Mouse (Mus musculus): Measurements from ENCODE around the gene Olfr286.

Olfr286 gene

DNA sequence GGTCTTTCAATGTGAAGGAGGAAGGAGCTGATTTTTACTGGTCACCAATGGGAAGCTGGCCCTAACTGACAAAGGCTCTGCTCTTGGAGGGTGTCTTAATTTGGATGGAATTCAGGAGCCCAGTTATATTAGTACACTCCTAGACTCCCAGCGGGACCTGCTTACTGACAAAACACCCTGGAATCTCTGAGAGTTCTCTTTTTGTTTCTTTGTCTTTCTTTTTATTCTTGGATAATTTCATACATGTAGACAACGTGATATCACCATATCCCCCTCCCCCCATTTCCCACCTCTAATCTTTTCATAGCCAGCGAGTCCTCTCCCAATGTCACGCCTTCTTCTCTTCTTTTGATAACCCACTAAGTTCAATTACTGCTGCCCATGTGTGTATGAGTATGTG is at the start of gene Olfr286:
TSS of gene Olfr286 (minus strand) at position 101 of the 400 bp plus-strand sequence.
- DNase-seq (ENCODE audit: low spot score in 2 of 2): no peak

DNA sequence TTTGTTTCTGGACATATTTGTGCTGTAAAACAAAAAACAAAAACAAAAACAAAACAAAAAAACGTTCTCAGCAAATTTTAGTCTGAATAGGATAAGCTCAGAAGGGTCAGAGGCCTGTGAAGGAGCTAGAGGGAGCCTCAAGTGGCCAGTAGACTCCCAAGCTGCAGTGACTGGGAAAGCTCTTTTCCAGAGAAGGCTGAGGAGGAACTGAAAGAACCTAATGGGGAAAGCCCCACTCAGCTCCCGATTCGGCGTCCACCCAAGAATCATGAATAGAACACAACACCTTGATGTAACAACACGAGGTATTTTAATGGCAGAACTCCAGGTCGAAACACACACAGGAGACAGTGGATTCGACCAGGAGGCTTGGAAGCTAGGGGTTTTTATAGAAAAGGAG is 23.5 kb upstream of the Olfr286 start:
- no peak for DNase-seq (ENCODE audit: low spot score in 2 of 2)

DNA sequence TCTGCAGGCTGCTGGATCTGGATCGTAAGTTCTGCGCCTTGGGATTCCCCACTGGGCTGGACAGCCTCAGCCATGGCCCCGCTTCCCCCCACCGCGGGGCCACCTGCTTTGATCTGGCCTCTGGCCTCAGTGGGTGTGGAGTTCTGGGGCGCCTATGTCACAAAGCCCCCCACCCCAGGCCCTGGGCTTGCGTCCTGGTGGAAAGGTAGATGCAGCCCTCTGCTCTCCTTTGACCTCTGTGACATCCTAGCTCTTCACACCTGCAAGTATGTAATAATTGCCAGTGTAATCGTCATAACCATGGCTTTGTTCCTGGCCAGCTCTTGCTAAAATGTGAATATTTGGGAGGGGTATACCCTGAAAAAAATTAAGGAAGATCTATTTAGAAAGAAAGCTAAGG is 22.9 kb upstream of the Olfr286 start, which contains the start of gene H1fnt:
TSS of gene H1fnt (minus strand) at position 101 of the 400 bp plus-strand sequence.
- no peak for DNase-seq (ENCODE audit: low spot score in 2 of 2)

DNA sequence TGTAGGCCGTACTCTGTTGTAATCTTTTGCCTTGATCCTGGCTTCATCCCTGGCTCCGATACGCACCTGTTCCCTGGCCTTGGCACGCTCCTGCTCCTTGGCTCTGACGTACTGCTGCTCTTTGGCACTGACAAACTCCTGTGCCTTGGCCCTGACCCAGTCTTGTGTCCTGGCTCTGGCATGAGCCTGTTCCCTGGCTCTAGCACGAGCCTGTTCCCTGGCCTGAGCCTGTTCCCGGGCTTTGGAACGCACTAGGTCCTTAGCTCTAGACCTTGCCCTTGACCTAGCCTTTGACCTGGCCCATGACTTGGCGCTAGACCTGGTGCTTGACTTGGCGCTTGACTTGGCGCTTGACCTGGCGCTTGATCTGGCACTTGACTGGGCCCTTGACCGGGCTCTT is 22.0 kb upstream of the Olfr286 start:
- DNase-seq (ENCODE audit: low spot score in 2 of 2): no peak

DNA sequence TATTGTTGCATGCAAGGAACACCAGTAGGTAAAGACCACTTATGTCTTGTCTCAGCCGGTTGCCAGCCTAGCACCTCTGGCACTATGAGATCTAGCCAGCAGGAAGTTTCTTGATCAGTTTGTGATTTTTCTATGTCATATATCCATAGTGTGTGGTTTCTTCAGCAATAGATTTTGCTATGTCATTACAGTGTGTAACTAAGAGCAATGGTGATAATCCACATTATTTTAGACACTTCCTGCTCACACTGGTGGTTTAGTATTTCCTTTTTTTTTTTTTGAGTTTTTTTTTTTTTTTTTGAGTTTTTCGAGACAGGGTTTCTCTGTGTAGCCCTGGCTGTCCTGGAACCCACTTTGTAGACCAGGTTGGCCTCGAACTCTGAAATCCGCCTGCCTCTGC is 1.2 kb upstream of the Olfr286 start:
- no peak for DNase-seq (ENCODE audit: low spot score in 2 of 2)

DNA sequence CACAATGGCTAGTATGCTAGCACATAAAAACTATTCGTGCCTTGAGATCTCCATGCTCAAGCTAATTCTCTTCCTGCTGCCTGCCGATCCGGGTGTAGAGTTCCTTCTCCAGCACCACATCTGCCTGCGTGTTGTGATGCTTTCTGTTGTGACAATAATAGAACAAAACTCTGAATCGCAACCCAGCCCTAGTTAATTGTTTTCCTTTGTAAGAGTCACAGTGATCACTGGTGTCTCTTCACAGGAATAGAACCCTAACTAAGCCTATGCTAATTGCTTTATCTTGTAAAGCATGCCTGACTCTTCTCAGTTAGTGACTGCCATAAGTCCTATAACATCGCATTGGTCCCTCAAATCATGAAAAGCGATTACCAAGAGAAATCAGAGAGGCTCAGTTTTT is 8.2 kb downstream of the Olfr286 start:
- DNase-seq (ENCODE audit: low spot score in 2 of 2): no peak

DNA sequence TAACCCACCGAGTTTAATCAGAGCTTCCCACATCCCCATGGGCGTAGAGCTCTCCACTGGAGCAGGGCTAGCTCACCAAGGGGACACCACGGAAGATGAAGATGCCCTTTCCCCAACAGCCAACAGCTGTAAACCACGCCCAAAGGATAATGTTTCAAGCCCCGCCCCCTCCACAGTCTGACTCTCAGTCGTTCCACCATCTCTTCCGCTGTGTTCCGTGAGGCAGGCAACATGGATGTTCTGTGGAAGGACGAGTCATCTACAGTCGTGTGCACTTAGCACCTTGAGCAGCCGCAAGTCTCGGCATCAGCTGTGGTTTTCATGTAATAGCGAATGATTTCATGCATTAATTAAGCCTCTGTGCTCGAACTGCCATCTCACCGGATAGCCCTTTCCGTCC is 8.6 kb downstream of the Olfr286 start:
- DNase-seq (ENCODE audit: low spot score in 2 of 2): no peak

DNA sequence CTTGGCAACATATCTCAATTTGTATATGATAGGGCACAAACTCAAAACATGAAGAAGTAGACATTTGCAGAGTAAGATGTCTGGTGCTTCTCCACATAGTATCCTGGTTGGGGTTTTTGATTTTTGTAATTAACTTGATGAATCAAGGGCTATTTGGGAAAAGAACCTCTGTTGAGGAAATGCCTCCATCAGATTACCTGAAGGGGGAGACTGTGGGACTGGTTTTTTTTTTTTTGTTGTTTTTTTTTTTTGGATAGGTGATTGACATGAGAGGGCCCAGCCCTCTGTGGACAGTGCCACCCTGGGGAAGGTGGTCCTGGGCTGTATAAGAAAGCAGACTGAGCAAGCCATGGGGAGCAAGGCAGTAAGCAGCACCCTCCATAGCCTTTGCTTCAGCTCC is 11.9 kb downstream of the Olfr286 start:
- no peak for DNase-seq (ENCODE audit: low spot score in 2 of 2)

DNA sequence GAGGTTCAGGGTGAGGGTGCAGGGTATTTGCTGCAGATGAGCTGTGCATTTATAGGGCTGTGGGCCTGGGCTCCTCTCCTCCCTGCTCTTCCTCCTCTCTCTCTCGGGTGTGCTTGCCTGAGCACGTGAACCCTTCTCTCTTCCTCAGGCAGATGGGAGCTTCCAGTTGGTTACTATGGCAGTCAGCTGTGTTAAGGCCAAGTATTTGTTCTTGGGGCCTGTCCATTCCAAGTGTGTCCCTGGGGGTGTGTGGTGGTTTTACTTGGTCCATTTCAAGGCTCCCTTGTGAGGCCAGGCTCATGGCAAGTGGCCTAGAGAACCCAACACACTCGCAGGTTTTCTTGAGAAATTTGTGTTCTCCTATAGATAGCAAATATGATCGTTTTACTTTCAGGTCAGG is 13.4 kb downstream of the Olfr286 start, which contains the start of the genes Gm44579 and Olfr287:
TSS of gene Gm44579 (minus strand) at position 101 of the 400 bp plus-strand sequence.
TSS of gene Olfr287 (minus strand) at position 180 of the 400 bp plus-strand sequence.
- no peak for DNase-seq (ENCODE audit: low spot score in 2 of 2)

DNA sequence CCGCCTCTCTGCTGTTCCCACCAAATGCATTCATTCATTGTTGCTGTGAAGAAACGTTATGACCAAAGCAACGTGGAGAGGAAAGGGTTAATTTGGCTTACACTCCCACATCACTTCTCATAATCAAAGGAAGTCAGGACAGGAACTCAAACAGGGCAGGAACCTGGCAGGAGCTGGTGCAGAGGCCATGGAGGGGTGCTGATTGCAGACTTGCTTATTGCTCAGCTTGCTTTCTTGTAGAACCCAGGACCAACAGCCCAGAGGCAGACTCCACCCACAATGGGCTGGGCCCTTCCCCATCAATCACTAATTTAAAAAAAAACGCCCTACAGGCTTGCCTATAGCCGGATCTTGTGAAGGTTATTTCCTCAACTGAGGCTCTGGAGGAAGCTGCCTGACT is 20.1 kb downstream of the Olfr286 start:
- DNase-seq (ENCODE audit: low spot score in 2 of 2): no peak

DNA sequence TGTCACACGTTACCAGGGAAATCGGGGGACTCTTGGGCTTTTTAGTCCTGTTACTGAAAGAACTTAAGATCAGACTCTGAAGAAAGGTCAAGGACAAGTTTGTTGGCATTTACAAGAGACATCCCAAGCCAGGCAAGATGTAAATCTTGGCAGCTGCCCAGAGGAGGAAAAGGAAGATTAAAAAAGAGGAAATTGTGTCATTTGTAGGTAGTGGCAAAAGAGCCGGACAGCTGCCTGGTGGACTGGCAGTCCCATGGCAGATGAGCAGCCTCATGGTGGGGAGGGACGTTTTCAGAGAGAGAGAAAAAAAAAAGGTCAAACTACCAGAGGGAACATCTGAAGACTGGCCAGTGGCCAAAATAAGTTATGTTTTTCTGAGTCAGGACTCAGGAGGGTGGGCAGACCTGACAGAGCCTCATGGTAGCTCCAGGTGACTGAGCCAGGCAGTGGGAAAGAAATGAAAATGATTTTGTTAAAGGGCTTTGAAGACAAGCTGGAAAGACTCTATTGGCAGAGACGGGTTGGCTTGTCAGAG is 20.8 kb downstream of the Olfr286 start:
- no peak for DNase-seq (ENCODE audit: low spot score in 2 of 2)

DNA sequence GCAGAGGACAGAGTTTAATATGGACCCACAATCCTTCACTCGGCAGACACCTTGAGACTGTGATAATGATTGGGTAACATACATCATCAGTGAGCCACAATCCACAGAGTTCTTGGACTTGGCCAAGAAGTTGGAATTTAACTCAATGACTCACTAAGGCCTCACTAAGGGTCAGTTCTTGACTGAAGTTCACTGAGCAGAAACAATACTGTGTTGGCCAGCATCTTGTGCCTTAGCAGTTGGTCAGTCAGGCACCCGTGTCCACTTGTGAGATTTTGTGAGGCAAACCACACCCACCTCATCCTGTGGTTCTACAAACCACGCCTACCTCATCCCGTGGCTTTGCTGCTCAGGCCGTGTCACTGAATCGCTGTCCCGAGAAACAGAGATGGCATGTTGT is 24.6 kb downstream of the Olfr286 start:
- no peak for DNase-seq (ENCODE audit: low spot score in 2 of 2)

DNA sequence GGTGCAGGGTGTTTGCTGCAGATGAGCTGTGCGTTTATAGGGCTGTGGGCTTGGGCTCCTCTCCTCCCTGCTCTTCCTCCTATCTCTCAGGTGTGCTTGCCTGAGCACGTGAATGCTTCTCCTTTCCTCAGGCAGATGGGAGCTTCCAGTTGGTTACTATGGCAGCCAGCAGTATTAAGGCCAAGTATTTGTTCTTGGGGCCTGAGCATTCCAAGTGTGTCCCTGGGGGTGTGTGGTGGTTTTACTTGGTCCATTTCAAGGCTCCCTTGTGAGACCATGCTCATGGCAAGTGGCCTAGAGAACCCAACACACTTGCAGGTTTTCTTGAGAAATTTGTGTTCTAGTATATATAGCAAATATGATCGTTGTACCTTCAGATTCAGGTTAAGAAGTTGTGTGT is 38.8 kb downstream of the Olfr286 start, which contains the start of gene Olfr288:
TSS of gene Olfr288 (minus strand) at position 101 of the 400 bp plus-strand sequence.
- no peak for DNase-seq (ENCODE audit: low spot score in 2 of 2)

DNA sequence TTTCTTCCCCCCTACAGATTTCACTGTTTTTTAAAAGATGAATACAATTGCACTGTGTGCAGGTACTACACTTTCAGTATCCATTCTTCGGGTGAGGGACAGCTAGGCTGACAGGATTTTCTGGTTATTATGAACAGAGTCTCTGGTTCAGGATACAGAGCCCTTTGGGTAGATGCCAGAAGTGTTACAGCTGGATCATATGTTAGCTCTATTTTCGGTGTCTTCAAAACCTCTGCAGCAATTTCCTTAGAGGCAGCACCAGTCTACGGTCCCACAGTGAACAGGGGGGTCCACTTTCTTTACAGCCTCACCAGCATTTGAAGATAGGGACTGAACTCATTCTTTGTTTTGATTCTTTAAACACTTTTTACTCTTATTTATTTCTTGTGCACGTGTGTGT is 49.8 kb downstream of the Olfr286 start:
- DNase-seq (ENCODE audit: low spot score in 2 of 2): no peak

DNA sequence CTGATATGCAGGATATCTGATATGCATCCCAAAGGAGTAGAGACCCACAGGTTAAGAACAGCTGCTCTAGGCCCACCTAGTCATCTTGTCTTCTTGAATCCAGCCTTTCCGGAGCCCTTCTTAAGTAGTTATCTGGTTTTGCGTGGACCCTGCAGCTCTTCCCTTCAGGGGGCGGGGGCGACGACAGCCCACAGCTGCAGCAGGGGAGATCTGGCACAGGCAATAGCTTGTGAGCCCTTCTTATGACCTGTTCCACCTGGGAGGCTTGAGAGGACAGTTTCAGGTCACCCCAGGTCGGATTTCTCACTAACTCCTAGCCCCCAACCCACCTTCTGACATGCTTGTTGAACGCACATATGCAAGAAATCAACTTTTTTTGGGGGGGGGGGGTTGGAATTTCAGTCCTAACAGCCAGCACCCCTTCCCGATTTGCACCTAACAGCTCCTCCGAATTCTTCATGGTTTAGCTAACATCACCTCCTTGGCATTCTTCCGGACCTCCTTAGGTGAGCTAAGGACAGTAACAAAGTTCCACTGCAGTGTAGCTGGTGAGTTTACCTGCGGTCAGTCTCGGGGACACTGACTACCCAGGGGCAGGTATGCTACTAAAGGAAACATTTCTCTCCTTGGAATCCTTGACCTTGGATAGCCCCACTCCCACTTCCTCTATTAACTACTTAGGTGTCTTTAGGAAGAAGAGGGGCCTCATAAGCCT is 52.2 kb downstream of the Olfr286 start:
- no peak for DNase-seq (ENCODE audit: low spot score in 2 of 2)

DNA sequence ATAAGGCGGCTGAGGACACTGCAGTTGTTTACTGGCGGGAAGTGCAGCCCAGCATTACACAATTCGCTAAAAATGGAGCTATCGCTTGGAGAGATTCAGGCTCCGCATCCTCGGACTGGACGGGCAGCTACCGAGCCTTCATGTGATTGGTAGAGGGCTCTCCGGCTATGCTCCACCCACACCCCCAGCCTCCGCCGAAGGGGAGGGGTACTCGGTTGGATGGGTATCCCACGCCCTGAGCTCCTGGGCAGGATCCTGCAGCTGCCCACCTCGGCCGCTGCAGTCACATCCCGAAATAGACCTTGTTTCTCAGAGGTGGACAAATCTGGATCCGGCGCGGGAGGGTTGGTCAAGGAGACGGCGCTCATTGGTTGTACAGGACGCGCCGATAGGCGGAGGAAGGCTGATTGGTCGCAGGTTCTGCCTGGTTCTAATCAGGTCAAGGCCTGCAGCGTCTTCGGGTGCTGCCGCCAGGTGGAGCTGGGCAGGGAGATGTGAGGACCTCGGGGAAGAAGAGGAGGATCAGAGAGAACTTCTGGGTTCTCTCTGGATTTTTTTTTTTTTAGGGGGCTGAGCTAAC is 53.0 kb downstream of the Olfr286 start:
- DNase-seq (ENCODE audit: low spot score in 2 of 2): peak; percentile 91 to 93

DNA sequence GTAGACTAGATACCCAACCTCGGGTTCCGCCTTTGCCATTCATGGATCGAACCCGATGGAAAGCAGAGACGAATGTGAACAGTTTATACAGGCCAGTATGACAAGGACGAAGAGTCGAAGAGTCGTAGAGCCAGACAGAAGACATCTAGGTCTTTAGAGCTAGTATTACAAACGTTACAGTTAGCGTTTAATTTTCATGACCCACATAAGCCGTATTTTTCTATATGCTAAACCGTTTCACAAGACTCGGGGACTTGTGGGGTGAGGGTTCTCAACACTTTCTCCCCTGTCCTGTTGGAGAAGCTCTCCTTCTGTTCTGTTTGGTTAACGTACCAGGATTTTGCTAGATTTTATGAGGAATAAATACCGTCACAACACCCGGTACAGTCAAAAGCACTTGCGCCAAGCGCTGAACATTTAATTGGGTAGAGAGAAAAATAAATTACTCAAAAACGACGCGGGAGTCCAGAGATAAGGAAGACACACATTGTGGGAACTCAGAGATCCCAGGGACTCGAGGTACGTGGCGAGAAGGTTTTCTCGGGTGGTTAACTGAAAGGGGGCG is 53.6 kb downstream of the Olfr286 start:
- no peak for DNase-seq (ENCODE audit: low spot score in 2 of 2)

DNA sequence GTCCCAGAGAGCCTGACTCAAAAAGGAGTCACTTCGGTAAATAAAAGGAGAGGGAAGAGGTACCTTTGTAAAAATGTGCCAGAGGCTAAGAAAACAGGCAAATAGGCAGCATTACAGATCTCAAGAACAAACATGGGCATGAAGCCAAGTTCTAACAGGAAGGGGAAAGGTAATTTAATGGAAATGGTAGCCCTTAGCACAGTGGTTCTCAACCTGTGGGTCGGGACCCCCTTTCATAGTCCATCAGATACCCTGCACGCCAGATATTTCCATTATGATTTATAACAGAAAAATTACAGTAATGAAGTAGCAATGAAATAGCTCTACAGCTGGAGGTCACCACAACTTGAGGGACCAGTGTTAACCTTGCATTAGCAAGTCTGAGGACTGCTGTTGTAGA is 56.9 kb downstream of the Olfr286 start:
- no peak for DNase-seq (ENCODE audit: low spot score in 2 of 2)
